Mouse (Mus musculus): ENCODE data around the gene Tmem30c. TPM values are rescaled to one million over a fixed set of nuclear protein-coding genes. Genes with fewer than 3 reads are reported as not detected.

Gene Tmem30c
- polyA plus RNA-seq, 1 experiment from 2014 or later, result not detected

- Histone ChIP-seq H3K9me3 (ENCODE audit: control insufficient read depth, low read length) (no peaks in the 10 kb centered on the region), H3K27ac (ENCODE audit: low read depth, low read length) (peak within 1 kb of the TSS; percentile 70), H3K9ac (ENCODE audit: low read length) (peak within 1 kb of the TSS; percentile 77), H3K27me3 (ENCODE audit: control insufficient read depth, insufficient read depth, low read length) (no peaks in the 10 kb centered on the region), H3K4me3 (ENCODE audit: low read depth, low read length) (peak within 1 kb of the TSS; percentile 85), H3K4me1 (ENCODE audit: control insufficient read depth, insufficient read depth, low read length) (peaks cover 4% of the 10 kb centered on the region), H3K4me2 (ENCODE audit: low read depth) (peak within 1 kb of the TSS; percentile 68), H3K36me3 (ENCODE audit: control insufficient read depth, insufficient read depth, low read length) (no peaks in the 10 kb centered on the region)
- peak; percentile 96 for DNase-seq (ENCODE audit: low spot score)
- ATAC-seq (ENCODE audit: insufficient read depth, low FRiP score, low TSS enrichment), result peak; percentile 98
- WGBS, result under 1% methylated on average over 42 of the region's 42 CpGs
These were observed 61.4 kb downstream of the Tmem30c start, which contains the start of gene Tbc1d23 for GRCm38 (mm10) chr16:57231089-57231936. Gene Tbc1d23 (minus strand): TSS chr16:57231504.

- WGBS, result 91% methylated on average over 5 of the region's 5 CpGs
- H3K4me1 ChIP-seq (ENCODE audit: control insufficient read depth, insufficient read depth, low read length), result peaks cover 4% of the 10 kb centered on the region
- H3K9me3 ChIP-seq (ENCODE audit: control insufficient read depth, low read length), result no peaks in the 10 kb centered on the region
- ATAC-seq (ENCODE audit: insufficient read depth, low FRiP score, low TSS enrichment) (no peak), DNase-seq (ENCODE audit: low spot score) (no peak)
- H3K4me2 ChIP-seq (ENCODE audit: low read depth), result no peak overlapping the region
- no peaks in the 10 kb centered on the region for H3K27me3 ChIP-seq (ENCODE audit: control insufficient read depth, insufficient read depth, low read length)
- H3K36me3 ChIP-seq (ENCODE audit: control insufficient read depth, insufficient read depth, low read length), result no peaks in the 10 kb centered on the region
- no peak overlapping the region for H3K9ac ChIP-seq (ENCODE audit: low read length)
- H3K27ac ChIP-seq (ENCODE audit: low read depth, low read length), result no peak overlapping the region
- no peak overlapping the region for H3K4me3 ChIP-seq (ENCODE audit: low read depth, low read length)
These were observed 66.2 kb downstream of the Tmem30c start for GRCm38 (mm10) chr16:57226444-57226843.

DNA sequence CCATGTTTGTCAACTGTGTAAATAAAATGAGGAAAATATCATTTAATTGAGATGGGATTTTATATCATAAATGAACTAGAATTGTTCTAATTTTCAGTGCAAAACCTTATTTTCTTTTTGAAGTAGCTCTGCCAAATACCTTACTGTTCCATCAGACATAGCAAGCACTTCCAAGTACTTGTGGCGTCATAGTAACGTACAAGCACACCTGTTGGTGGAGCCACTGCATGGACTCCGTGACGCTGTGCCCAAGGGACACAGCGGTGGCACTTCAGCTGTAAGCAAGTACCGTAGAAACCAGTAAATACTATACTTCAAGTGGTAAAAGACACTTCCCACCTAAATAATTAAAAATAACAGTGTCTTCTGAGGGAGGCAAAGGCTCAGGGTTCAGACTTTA, 72.3 kb downstream of the Tmem30c start:
- Histone ChIP-seq H3K4me1 (ENCODE audit: control insufficient read depth, insufficient read depth, low read length) (no peaks in the 10 kb centered on the region), H3K36me3 (ENCODE audit: control insufficient read depth, insufficient read depth, low read length) (no peaks in the 10 kb centered on the region), H3K27me3 (ENCODE audit: control insufficient read depth, insufficient read depth, low read length) (no peaks in the 10 kb centered on the region), H3K9me3 (ENCODE audit: control insufficient read depth, low read length) (no peaks in the 10 kb centered on the region), H3K4me3 (ENCODE audit: low read depth, low read length) (no peak overlapping the region), H3K9ac (ENCODE audit: low read length) (no peak overlapping the region), H3K4me2 (ENCODE audit: low read depth) (no peak overlapping the region), H3K27ac (ENCODE audit: low read depth, low read length) (no peak overlapping the region)
- WGBS, result 98% methylated on average over 6 of the region's 6 CpGs
- DNase-seq (ENCODE audit: low spot score), result no peak
- ATAC-seq (ENCODE audit: insufficient read depth, low FRiP score, low TSS enrichment), result no peak

Other genes starting within 250 kb of the Tmem30c start
- gene Tmem45a2, start 221.5 kb downstream of the Tmem30c start, polyA plus RNA-seq (2014; fragmentation: Nextera tagmentation; extraction: Ambion mirVana), result not detected in 2 replicates
- gene Tomm70a, start 171.2 kb downstream of the Tmem30c start, polyA plus RNA-seq (2014; fragmentation: Nextera tagmentation; extraction: Ambion mirVana), result 74.6 and 74.8 TPM in 2 replicates
- 49.8 and 51.3 TPM in 2 replicates for gene Nit2, start 125.5 kb downstream of the Tmem30c start, polyA plus RNA-seq (2014; fragmentation: Nextera tagmentation; extraction: Ambion mirVana)
- gene Tbc1d23, start 61.4 kb downstream of the Tmem30c start, polyA plus RNA-seq (2014; fragmentation: Nextera tagmentation; extraction: Ambion mirVana), result 24.8 and 28.3 TPM in 2 replicates
- 13.0 and 15.4 TPM in 2 replicates for gene Filip1l, start 60.2 kb upstream of the Tmem30c start, polyA plus RNA-seq (2014; fragmentation: Nextera tagmentation; extraction: Ambion mirVana)